ENCODE assay signal across 8 mouse cellular contexts in genomic region chr1:93686245-93686960, GRCm38 (mm10). TPM values are rescaled to one million over a fixed set of nuclear protein-coding genes. Genes with fewer than 3 reads are reported as not detected.
DNase-seq lines count a peak whose midpoint lies in the region; ATAC-seq and TF ChIP-seq lines count a peak whose summit lies in the region.

No protein-coding gene starts in this region.

- intact Hi-C loops in heart, postnatal 10 days (cut with DNase I) = loop anchor here (5.0 kb wide), 1 partner anchor 36 kb away; no protein-coding TSS in a partner anchor

- H3K4me3 ChIP-seq in forebrain, embryonic 12.5 days (replicated peaks) = peak overlapping the region; percentile 61
- H3K4me3 ChIP-seq in lung, embryonic 14.5 days (ENCODE audit: low read depth, low read length) = peak overlapping the region; percentile 69

- H3K4me1 ChIP-seq in forebrain, embryonic 12.5 days = peaks cover 17% of the 10 kb centered on the region
- H3K4me1 ChIP-seq in lung, embryonic 14.5 days (ENCODE audit: insufficient read depth) = 0 out of 2 replicates have a peak, but pooled peaks cover 3% of the 10 kb centered on the region

- peak overlapping the region; percentile 69 for H3K9ac ChIP-seq in forebrain, embryonic 12.5 days
- H3K9ac ChIP-seq in lung, embryonic 14.5 days = peak overlapping the region; percentile 79

- peaks cover 26% of the 10 kb centered on the region for H3K27me3 ChIP-seq in forebrain, embryonic 12.5 days
- no peaks in the 10 kb centered on the region for H3K27me3 ChIP-seq in lung, embryonic 14.5 days (ENCODE audit: insufficient read depth, low read length)

- H3K9me3 ChIP-seq in forebrain, embryonic 12.5 days = no peaks in the 10 kb centered on the region
- H3K9me3 ChIP-seq in lung, embryonic 14.5 days (ENCODE audit: low read depth, low read length) = no peaks in the 10 kb centered on the region

- ATAC-seq in cerebellum, adult (ENCODE audit: insufficient number of reproducible peaks, low FRiP score, low TSS enrichment) = peak; percentile 38
- peak; percentile 91 for ATAC-seq in forebrain, embryonic 12.5 days (ENCODE audit: low FRiP score)
- ATAC-seq in lung, embryonic 14.5 days (ENCODE audit: insufficient read depth) = peak; percentile 88

- H3K4me2 ChIP-seq in forebrain, embryonic 12.5 days = peak overlapping the region; percentile 75
- peak overlapping the region; percentile 92 for H3K4me2 ChIP-seq in lung, embryonic 14.5 days

- H3K36me3 ChIP-seq in forebrain, embryonic 12.5 days (replicated peaks) = peaks cover 8% of the 10 kb centered on the region; the same call in 1 of the 2 replicates
- peaks cover 22% of the 10 kb centered on the region; the same call in 1 of the 2 replicates for H3K36me3 ChIP-seq in lung, embryonic 14.5 days (ENCODE audit: insufficient read depth)

- TF ChIP-seq CTCF in lung, embryonic 14.5 days (IDR thresholded peaks at IDR 0.05; ENCODE audit: low read depth) = peak; percentile 73

- peak overlapping the region; percentile 71 for H3K27ac ChIP-seq in forebrain, embryonic 12.5 days
- peak overlapping the region; percentile 84 for H3K27ac ChIP-seq in lung, embryonic 14.5 days (ENCODE audit: low read depth)

- peak; percentile 90 for DNase-seq in MN1 (ENCODE audit: low spot score)
- peak; percentile 62 to 68 for DNase-seq in heart, postnatal 10 days
- DNase-seq in kidney, postnatal 36 days = peak; percentile 58 to 81
- DNase-seq in lung, embryonic 14.5 days = peak; percentile 87
- peak; percentile 54 for DNase-seq in ovary, postnatal 14 days (ENCODE audit: low spot score)
- no peak for DNase-seq in spleen, adult 18-20 months

- WGBS in forebrain, embryonic 12.5 days = 1% methylated on average over 51 of the region's 51 CpGs
- WGBS in lung, embryonic 14.5 days = 2% methylated on average over 51 of the region's 51 CpGs

RNA-seq across cellular contexts. Expression of gene Bok, which starts 0.9 kb away (rescaled TPM):
- 50.8 and 57.6 TPM in 2 replicates for polyA plus RNA-seq in forebrain, embryonic 12.5 days (2016; fragmentation: Nextera tagmentation; extraction: Ambion mirVana)
- total RNA-seq in heart, postnatal 10 days (2021) = 10 to 100 TPM; 10.2 to 10.4 TPM
- polyA plus RNA-seq in lung, embryonic 14.5 days (2014; fragmentation: Nextera tagmentation; extraction: Ambion mirVana) = 81.4 and 90.1 TPM in 2 replicates

RNA-seq across cellular contexts. Expression of gene Stk25, which starts 27.9 kb away (rescaled TPM):
- polyA plus RNA-seq in forebrain, embryonic 12.5 days (2016; fragmentation: Nextera tagmentation; extraction: Ambion mirVana) = 202 and 216 TPM in 2 replicates
- total RNA-seq in heart, postnatal 10 days (2021) = 100 to 1,000 TPM; 135 to 138 TPM
- 180 and 181 TPM in 2 replicates for polyA plus RNA-seq in lung, embryonic 14.5 days (2014; fragmentation: Nextera tagmentation; extraction: Ambion mirVana)

Comparison
In these comparisons a context has a peak if more than half of its experiments do, and no peak if none do; other contexts are left out.
1. DNase-seq: peak in MN1 (single experiment), heart, postnatal 10 days (2 of 2), kidney, postnatal 36 days (2 of 2), lung, embryonic 14.5 days (single experiment) and ovary, postnatal 14 days (single experiment); none in spleen, adult 18-20 months (0 of 2).
2. ATAC-seq: peak in every context shown above with its lines; median percentile 91 in forebrain, embryonic 12.5 days; 88 in lung, embryonic 14.5 days; 38 in cerebellum, adult.